Mouse (Mus musculus) layer of hippocampus, adult 2 months (tissue): ENCODE results near the gene Nucb2. TPM values are rescaled to one million over a fixed set of nuclear protein-coding genes. Genes with fewer than 3 reads are reported as not detected.

Experiments
- DNase-seq, 2 experiments: peaks; one replicate each; pipeline ENCODE4 v3.0.0; 2022; ENCODE audit warnings: low spot score in 2 of 2
- H3K27ac ChIP-seq: fragments of 200-600 bp; 2 replicates; pipeline ENCODE4 v1.8.1; 2022
- H3K4me3 ChIP-seq: fragments of 200-600 bp; 2 replicates; pipeline ENCODE4 v1.8.1; 2022; ENCODE audit warnings: mild to moderate bottlenecking
- CTCF ChIP-seq: fragments of 200-600 bp; conservative IDR thresholded peaks from 2 replicates; pipeline ENCODE4 v1.8.1; 2022; ENCODE audit warnings: antibody characterized with exemption, mild to moderate bottlenecking, moderate library complexity
- long read RNA-seq, 2 experiments: library from polyadenylated mRNA; stranded (forward); transcript quantifications; one replicate each; pipeline ENCODE4 v2.0.0; 2021; ENCODE audit warnings: borderline mapping rate in 2 of 2
- total RNA-seq, 2 experiments: library from RNA; stranded (reverse); gene quantifications; 2 replicates each; pipeline ENCODE4 v1.2.3; 2021

Gene Nucb2
- total RNA-seq, result 10 to 100 TPM; 22.1 to 24.5 TPM
- long read RNA-seq, experiment 1, transcript Nucb2-201 (14 exons, 1,685 nt), result major isoform, 12 of 18 reads
- long read RNA-seq, experiment 1, partial matches to known transcripts, result 0 of 18 reads
- long read RNA-seq, experiment 1, other reads (novel, unspliced or antisense), result 5 of 18 reads
- long read RNA-seq, experiment 2, transcript Nucb2-201 (14 exons, 1,685 nt), result major isoform, 20 of 28 reads
- long read RNA-seq, experiment 2, partial matches to known transcripts, result 0 of 28 reads
- long read RNA-seq, experiment 2, other reads (novel, unspliced or antisense), result 7 of 28 reads

GRCm38 (mm10) chr7:116503879-116504817 is at the start of gene Nucb2:
Nucb2 (plus strand) TSS chr7:116504369.
- peak within 1 kb of the TSS; percentile 99 for H3K4me3 ChIP-seq
- DNase-seq, result peak; percentile 99 to 100
- peak within 1 kb of the TSS; percentile 95 for H3K27ac ChIP-seq
- peak; percentile 67 for TF ChIP-seq CTCF

GRCm38 (mm10) chr7:116456964-116457363 is 47.2 kb upstream of the Nucb2 start:
- no peak for DNase-seq
- no peak overlapping the region for H3K4me3 ChIP-seq
- no peak for TF ChIP-seq CTCF
- H3K27ac ChIP-seq, result no peak overlapping the region

- H3K27ac ChIP-seq, result no peak overlapping the region
- H3K4me3 ChIP-seq, result no peak overlapping the region
- no peak for TF ChIP-seq CTCF
- DNase-seq, result no peak
Measured at GRCm38 (mm10) chr7:116457391-116457790, 46.8 kb upstream of the Nucb2 start.

- TF ChIP-seq CTCF, result peak; percentile 80
- DNase-seq, result peak; percentile 7 to 13
- H3K27ac ChIP-seq, result no peak overlapping the region
- H3K4me3 ChIP-seq, result no peak overlapping the region
Measured at GRCm38 (mm10) chr7:116458985-116459441, 45.2 kb upstream of the Nucb2 start.

- Histone ChIP-seq H3K27ac (no peak overlapping the region), H3K4me3 (no peak overlapping the region)
- no peak for DNase-seq
- no peak for TF ChIP-seq CTCF
Measured at GRCm38 (mm10) chr7:116462114-116462513, 42.1 kb upstream of the Nucb2 start.

- H3K4me3 ChIP-seq, result no peak overlapping the region
- DNase-seq, result no peak
- no peak overlapping the region for H3K27ac ChIP-seq
- TF ChIP-seq CTCF, result no peak
Measured at GRCm38 (mm10) chr7:116475836-116476235, 28.3 kb upstream of the Nucb2 start.

GRCm38 (mm10) chr7:116476264-116476663 is 27.9 kb upstream of the Nucb2 start:
- no peak overlapping the region for H3K27ac ChIP-seq
- no peak for TF ChIP-seq CTCF
- no peak overlapping the region for H3K4me3 ChIP-seq
- DNase-seq, result no peak

GRCm38 (mm10) chr7:116483106-116483505 is 21.1 kb upstream of the Nucb2 start:
- no peak overlapping the region for H3K27ac ChIP-seq
- DNase-seq, result peak in 1 of 2 experiments; percentile 17
- H3K4me3 ChIP-seq, result no peak overlapping the region
- no peak for TF ChIP-seq CTCF

GRCm38 (mm10) chr7:116483782-116484181 is 20.4 kb upstream of the Nucb2 start:
- Histone ChIP-seq H3K4me3 (no peak overlapping the region), H3K27ac (no peak overlapping the region)
- DNase-seq, result no peak
- TF ChIP-seq CTCF, result no peak

GRCm38 (mm10) chr7:116484213-116484612 is 20.0 kb upstream of the Nucb2 start:
- H3K27ac ChIP-seq, result no peak overlapping the region
- DNase-seq, result no peak
- no peak overlapping the region for H3K4me3 ChIP-seq
- TF ChIP-seq CTCF, result no peak

GRCm38 (mm10) chr7:116485062-116485601 is 19.0 kb upstream of the Nucb2 start:
- TF ChIP-seq CTCF, result no peak
- no peak for DNase-seq
- Histone ChIP-seq H3K4me3 (no peak overlapping the region), H3K27ac (no peak overlapping the region)

GRCm38 (mm10) chr7:116491113-116491512 is 13.1 kb upstream of the Nucb2 start:
- TF ChIP-seq CTCF, result no peak
- no peak overlapping the region for H3K27ac ChIP-seq
- no peak overlapping the region for H3K4me3 ChIP-seq
- DNase-seq, result no peak
